Mouse (Mus musculus) kidney, adult 9 months (tissue): Measurements from ENCODE around the gene Nphs1.
"Not testable (repeated sequence)": the region's sequence is repeated elsewhere in the genome, so short reads cannot be mapped to it uniquely, and the experiment has no call there.

Experiments used
- DNase-seq: peaks from one replicate; pipeline ENCODE4 v3.0.0; 2022

Nphs1 gene

DNA sequence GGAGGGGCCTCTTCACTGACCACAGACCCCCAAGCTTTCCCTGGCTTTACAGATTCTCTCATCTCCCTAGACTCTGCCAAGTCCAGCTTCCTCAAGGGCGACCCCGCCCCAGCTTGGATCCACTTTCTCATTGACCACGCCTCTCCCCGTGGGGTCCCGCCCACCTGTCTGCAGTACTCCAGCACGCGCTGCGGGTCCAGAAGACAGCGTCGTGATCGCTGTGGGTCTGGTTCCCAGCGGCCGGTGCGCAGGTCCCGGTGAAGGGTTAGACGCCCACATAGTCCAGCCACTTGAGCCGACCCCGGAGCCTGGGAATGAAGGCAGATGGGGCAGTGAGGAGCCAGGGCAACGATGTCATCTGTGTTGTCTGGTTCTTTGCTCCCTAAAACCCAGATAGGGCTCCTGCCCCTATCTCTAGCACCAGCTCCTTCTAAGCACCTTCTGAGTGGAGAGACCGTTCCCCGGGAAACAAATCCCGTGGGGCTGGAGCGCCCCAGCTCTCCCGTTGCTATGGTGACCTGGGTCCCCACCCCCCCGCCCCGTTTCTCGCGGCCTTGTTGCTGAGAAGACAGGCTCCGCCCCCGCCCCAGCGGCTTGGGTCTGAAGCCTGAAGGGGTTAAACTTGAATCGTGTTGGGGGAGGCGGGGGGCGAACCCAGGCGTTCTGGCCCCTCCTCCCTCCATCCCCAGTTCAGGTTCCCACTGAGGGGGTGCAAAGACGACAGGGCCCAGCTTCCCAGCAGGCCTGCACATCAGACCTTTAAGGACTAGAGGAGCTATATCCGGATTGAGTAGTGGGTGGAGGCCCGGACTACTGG is 13.8 kb upstream of the Nphs1 start:
- DNase-seq, result no peak

DNA sequence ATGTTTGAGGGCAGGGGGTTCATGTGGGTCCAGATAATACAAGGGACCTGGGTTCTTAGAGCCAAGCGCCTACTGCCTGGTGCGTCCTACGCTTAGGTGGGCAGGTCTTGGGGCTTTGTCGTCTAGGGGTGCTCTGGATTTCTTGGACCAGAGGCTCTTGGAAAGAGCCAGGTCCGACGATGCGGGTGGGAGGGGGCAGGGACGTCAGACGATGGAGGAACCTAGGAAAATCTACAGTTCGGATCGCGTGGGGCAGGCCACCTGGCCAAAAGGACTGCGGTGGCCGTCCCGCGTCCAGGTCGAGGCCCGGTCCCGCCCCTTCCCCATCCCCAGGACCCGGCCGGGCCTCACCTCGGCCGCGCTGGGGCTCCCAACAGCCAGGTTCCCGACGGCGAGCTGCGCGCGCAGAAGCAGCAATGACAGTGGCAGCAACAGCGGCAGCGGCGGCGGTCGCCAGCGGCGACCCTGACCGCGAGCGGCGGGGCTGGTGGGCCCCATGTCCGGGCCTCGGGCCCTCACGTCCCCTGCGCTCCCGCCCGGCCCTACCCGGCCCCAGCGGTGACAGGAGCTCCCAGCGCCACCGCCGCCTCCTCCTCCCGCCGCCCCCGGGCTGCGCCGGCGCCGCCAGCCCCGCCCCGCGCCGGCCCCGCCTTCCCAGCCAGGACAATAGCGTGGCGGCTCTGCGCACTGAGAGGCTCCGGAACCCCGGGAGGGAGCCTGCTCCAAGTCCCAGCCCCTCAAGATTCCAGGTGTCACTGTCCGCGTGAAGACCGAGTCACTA is 13.0 kb upstream of the Nphs1 start, which contains the start of gene Aplp1:
Aplp1 (minus strand) TSS at position 565 of the 781 bp plus-strand sequence.
- DNase-seq, result peak; percentile 31

DNA sequence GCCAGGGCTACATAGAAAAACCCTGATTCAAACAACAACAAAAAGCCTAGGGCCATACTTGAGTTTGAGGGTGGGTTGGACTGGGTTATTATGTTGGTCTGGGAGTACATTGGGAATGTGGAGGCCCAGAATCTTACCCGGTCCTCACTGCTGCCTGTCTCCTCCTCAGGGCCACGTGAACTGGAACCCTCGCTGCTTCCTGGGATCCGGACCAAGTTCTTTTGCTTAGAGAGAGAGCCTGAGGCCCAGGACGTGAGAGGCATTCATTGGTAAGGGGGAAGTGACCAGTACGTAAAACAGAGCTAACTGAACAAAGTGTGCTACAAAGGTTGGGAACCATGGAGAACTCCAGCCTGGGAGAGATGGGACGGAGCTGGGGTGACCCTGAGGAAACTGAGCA is 7.9 kb upstream of the Nphs1 start:
- no peak for DNase-seq

DNA sequence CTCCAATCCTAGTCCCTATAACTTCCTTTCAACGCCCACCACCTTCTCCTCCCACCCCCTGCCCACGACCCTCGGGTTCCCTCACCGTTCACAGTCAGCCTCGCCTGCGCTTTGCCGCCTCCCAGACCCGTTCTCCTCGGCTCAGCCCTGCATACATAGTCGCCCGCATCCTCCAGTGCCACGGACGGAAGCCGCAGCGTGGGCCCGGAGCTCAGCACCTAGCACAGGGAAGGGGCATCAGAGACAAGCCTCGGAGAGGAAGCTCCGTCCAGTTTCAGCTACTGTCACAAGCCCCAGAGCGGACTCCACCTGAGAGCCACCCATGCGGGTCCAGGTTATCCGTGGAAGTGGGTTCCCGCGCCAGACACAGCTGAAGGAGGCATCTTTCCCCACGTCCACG is 4.8 kb upstream of the Nphs1 start:
- no peak for DNase-seq

DNA sequence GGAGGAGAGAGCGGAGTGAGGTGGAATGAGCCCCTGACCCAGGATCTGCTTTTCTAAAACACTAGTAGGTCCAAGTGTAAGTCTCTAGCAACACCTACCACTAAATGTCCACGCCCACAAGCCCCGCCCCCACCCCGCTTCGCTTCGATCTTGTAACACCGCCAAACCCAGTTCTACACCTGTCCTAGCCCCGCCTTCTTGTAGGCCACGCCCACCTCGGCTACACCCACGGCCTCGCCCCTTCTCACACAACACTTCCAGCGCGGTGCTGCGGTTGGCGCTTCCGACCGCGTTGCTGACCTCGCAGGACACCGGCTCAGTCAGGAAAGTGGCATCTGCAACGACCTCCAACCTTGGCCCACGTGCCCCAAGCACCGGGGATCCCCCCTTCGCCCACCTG is 4.3 kb upstream of the Nphs1 start:
- DNase-seq, result peak; percentile 63

DNA sequence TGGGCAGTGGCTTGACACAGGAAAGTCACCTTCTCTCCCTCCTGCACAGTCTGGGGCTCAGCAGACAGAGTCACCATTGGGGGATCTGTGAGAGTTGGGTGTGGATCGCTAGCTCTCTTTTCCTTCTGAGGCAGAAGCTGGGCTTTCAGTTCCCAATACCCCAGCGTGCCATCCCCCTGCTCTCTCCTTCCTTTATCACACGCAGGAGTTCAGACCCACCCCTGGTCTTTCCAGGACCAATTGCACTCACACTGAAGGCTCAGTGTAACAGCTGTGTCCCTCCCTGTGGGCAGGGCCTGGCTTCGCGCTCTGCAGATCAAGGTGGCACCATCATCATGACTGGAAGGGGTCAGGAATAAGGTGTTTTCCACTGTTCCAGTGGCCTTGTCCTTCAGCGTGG is 3.9 kb upstream of the Nphs1 start:
- DNase-seq, result no peak

DNA sequence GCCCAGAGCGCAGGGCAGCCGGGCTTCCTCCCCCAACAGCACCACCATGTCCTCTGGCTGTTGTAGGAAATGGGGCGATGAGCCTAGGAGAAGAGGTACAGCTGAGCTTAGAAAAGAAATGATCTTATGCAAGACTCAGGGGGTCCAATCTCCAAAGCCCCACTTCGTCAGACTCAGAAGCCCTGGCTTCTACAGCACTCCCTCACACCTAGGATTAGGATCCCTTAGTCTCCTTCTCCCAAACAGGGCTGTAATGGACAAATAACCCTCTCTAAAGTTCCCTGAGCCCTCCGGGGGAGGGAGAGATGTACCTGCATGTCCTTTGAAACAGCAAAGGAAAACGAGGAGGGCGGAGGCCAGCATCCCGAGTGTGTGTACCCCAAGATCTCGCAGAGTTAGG is 1.6 kb upstream of the Nphs1 start:
- DNase-seq, result no peak

DNA sequence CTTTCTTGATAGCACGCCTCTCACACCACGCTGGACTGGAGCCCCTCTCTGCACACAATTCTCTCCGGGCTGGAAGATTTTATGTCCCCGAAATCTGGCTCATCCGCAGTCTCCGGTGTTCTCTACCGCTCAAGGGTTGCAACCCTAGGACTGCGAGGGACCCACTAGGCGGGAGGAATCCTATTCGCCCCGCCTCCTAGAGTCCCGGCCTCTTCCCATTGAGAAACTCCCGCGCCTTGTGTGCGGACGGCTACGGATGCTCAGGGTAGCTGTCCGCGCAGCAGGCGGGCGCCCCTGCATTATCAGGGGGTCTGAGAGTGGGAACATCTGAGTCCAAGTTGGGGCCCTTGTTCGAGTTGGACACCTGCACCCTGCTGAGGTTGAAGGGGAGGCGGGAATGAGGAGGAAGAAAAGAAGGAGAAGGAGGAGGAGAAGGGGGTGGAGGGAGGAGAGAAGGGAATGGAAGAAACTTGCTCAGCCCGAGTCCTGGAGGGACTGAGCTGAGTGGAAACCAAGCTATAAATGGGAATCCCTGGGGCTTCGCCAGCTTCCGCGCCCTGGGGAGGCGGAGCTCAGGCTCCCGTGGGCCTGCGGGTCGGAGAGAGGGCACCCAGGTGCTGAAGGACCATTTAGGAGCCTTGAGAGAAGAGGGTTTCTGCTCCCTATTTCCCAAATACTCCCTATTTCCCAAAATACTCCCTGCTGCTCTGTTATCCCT is 1.0 kb upstream of the Nphs1 start:
- DNase-seq, result no peak

DNA sequence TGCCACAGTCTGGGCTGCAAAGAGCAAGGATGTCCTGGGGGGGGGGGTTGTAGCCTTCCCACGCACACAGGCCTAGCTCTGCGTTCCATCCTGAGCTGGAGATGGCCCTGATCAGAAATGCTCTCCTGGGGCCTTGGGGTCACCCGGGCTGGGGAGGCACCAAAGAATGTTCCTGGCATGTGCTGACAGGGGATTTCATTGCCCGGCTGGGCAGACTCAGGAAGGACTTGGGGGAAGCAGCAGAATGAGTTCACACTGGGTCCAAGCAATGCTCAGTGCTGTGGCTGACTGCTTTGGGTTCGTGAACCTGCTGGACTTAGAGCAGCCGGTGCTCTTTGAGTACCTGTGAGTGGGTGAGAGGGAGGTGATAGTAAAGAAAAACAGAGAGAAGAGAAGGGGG is 1.4 kb downstream of the Nphs1 start:
- no peak for DNase-seq

DNA sequence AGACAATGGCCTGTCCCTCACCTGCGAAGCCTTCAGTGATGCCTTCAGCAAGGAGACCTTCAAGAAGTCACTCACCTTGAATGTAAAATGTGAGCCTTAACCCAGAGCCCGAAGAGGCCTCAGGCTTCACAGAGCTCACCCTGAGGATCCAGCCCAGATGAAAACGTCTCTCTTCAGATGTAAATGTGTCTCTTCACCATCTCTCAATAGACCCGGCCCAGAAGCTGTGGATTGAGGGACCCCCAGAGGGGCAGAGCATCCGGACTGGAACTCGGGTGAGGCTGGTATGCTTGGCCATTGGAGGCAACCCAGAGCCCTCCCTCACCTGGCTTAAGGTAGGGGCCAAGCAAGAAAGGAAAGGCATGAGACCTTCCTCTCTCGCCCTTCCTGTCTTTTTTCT is 5.5 kb downstream of the Nphs1 start:
- DNase-seq, result no peak

DNA sequence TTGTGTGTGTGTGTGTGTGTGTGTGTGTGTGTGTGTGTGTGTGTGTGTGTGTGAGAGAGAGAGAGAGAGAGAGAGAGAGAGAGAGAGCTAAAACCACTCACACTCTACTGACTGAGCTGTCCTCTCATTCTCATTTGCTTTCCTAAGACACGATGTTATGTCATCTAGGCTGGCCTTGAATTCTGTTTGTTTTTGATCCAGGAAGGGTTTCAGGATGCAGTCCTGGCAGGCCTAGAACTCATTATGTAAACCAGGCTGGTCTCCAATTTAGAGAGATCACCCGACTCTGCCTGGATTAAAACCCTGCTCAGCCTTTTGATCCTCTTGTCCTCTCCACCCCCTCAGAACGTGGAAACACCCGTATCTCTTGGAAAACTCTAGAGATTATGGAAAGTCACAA is 5.9 kb downstream of the Nphs1 start:
- DNase-seq, result no peak

DNA sequence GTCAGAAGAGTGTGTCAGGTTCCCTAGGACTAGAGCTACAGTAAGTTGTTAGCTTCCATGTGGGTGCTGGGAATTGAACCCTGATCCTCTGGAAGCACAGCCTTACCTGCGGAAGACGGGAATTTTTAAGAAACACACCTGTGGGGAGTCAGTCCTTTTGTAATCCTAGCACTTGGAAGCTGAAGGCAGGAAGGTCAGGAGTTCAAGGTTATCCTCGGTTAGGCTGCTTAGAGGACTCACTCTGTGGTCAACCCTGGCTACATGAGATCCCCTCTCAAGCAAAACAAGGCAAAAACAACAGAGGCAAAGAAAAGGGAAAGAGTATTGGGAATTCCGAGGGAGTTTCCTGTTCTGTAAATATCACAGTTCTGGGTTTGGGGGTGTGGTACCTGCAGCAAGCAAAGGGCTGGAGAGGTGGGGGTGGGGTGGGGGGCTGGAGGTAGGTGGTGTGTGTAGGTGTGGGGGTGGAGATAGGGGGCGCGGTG is 6.7 kb downstream of the Nphs1 start:
- no peak for DNase-seq

DNA sequence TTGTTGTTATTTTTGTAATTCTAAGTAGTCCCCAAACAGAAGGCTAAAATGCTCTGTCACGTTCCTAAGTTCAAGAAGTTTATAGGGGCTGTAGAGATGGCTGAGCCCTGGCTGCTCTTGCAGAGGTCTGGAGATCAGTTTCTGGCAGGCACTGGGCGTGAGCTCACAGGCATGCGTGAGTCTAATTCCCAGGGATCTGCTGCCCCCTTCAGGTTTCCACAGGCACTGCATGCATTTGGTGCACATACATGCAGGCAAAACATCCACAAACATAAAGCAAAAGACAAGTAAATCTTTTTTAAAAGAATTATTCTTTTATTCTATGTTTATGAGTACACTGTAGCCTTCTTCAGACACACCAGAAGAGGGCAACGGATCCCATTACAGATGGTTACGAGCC is 14.3 kb downstream of the Nphs1 start:
- DNase-seq, result peak; percentile 42

DNA sequence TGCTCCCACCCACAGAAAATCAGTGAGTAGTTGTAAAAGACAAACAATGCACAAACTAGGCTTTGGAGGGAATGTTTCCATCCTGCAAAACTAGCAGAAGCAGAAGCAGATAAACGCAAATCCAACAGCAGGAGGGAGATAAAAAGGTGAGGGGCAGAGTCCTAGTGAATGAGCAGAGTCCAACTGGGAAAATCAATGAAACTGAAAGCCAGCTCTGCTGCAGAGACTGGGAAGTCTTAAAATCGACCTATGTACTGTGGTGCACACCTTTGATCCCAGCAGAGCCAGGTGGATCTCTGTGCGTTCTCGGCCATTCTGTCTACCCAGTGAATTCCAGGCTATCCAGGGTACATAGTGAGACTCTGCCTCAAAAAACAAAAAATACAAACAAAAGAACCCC is 16.9 kb downstream of the Nphs1 start:
- no peak for DNase-seq

DNA sequence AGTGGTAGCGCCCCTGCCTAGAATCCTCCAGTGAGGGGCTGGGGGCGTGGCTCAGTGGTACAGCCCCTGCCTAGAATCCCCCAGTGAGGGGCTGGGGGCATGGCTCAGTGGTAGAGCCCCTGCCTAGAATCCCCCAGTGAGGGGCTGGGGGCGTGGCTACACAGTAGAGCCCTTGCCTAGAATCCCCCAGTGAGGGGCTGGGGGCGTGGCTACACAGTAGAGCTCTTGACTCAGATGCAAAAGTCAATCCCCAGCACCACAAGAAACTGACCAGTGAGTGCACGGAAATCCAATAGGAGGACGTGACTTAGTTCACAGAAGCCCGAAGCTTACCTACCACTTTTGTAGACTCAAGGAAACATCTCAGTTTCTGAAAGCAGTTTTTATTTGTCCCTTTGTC is 18.0 kb downstream of the Nphs1 start:
- DNase-seq, result not testable (repeated sequence)

DNA sequence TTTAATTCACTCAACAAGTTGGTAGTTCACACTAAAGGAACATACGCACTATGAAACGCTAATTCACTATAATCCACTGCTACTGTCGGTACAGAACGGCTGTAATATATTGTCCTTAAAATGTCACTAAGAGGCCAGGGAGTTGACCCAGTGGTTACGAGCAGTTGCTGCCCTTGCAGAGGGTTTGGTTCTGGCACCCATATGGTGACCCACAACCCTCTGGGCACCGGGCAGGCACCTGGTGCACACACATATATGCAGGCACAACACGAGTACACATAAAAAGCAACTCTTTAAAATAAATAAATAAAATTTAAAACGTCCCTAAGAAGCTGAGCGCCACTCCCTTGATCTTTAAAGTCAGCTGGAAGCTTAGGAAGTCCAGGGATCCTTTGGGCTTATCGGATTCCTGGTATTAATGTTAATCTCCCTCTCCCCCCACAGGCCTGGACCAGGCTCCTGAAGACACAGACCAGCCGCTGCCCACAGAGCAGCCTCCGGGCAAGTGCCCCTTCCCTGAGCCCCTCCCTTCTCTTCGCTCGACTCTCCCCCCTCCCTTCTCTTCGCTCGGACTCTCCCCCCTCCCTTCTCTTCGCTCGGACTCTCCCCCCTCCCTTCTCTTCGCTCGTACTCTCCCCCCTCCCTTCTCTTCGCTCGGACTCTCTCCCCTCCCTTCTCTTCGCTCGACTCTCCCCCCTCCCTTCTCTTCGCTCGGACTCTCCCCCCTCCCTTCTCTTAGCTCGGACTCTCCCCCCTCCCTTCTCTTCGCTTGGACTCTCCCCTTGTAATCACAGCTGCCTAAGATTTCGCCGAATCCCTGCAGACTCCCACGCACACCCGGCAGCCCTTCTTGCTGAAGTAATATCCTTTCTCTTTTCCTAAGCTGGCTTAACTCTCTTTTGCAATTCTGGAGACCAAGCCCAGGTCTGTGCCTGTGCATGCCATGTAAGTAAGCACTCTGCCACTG is 19.6 kb downstream of the Nphs1 start:
- no peak for DNase-seq

DNA sequence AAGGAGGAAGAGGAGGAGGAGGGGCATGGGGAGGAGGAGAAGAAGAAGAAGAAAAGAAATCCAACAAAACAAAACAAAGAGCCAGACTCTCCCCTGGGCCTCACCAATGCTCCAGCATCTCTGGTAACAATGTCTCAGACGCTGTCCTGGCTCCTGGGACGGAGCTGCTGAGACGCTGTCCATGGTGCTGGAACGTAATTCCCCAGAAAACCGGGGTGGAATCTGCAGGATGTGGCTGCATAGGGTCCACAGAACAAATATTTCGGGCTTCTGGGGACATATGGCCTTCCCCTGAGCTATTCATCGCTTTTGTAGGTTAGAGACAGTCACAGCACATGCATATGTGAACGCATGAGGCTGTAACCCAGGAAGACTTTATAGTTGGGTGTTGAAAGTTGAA is 26.1 kb downstream of the Nphs1 start:
- DNase-seq, result no peak

DNA sequence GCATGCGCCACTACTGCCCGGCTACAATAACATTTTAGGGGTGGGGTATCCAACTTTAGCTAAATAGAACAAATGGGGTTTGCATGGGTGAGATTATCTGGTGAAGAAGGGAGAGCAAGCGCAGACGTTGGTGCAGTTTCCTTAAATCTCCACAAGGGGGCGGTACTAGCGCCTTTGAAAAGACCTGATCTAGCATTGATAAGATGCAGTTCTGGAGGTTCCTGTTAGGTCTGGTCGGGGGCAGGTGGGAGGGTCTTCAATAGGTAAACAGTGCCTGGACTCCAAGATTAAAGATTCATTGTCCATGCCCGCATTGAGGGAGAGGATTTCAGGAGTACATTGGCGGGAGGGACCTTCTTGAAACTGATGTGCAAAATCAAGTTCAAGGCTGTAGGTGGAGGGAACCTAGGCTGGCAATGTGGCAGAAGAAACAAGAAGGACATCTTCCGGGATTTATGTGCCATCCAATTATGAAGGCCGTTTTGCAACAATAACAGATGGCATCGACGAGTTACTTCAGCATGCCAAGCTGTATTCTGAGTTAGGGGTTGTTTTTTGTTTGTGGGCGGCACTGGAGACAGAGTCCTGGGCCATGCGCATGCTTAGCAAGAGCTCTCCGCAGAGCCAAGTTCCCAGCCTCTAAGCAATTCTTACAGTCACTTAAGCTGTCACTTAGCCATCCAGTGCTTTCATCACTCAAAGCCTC is 32.3 kb downstream of the Nphs1 start:
- peak; percentile 46 for DNase-seq

DNA sequence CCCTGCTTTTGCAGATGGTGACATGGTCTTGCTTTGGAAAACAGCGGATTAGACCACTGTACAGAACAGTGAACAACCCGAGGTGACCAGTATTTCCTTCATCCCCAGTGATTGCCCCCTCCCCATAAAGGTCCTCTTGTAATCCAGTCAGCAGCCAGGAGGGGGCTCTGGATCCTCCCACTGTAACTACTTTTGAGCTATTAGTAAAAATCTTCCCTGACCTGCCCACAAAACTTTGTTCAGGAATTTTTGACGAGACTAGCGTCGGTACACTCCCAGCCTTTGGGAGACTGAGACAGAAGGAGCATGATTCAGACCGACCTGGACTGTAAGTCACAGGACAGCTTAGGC is 32.8 kb downstream of the Nphs1 start:
- no peak for DNase-seq

DNA sequence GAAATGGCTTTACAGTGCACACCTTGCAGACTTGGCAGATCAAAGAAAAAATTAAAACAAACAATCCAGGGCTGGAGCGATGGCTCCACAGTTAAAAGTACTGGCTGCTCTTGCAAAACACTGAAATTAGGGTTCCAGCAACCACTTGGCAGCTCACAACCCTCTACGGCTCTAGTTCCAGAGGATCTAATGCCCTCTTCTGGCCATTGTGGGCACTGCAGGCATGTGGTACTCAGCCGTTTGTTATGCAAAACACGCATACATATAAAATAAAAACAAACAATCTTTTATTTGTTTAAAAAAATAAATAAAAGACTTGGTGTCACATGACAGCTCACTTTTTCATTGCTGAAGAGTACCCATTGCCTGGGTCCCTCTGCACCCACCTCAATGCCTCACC is 34.6 kb downstream of the Nphs1 start:
- DNase-seq, result peak; percentile 87

DNA sequence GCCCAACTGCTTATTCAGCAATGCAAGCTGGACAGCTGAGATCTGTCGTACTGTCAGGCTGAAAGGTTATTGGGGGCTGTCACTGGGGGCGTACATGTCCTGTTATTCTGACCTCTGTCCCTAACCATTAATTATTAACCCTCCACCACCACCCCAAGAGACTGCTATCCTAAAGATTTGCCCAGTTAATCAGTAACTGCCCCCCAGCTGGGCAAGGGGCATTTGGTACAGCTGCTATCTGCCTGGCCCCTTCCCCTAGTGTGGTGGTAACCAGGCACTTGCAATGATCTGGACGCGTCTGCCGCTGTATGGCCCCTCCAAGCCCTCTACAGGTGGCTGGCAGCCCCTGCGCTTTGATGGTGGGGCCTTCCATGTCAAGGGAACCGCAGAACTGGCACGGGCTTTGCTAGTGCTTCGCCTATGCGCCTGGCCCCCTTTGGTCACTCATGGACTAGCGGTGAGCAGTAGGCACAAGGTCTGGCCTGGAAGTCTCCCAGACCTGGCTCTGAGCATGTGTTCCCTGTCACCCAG is 35.4 kb downstream of the Nphs1 start, which contains the start of gene Prodh2:
Prodh2 (plus strand) TSS at position 222 of the 531 bp plus-strand sequence.
- DNase-seq, result peak; percentile 87
